ENCODE assay signal across 8 mouse cellular contexts in the genomic region with DNA sequence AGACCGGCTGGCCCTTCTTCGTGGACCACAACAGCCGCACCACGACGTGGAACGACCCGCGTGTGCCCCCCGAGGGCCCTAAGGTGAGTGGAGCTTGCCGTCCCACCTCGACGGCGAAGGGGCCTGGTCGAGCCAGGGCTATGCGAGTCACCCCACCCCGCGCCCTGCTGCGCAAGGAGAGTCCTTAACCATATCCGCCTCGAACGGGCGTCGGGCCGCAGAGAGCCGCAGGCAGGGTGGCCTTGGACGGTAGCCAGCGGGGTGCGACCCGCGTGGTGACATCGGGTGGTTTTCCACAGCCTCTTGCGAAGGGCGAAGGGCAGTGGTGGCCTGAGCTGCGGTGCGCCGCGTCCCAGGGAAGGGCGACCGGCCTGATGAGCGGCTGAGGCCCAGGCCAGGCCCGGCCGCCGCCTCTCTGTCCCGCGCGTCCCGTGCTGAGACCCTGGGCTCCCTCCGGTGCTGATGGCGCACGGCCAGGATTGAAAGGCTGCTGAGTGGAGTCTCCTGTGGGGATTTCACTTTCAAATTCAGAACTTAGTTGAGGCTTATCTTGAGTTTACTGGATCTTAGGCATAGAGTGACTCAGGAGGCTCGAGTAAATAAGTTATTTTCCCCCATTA. TPM values are rescaled to one million over a fixed set of nuclear protein-coding genes. Genes with fewer than 3 reads are reported as not detected.
A peak's percentile ranks its signal among the peaks of the same experiment; 100 is the strongest.
DNase-seq lines count a peak whose midpoint lies in the region; ATAC-seq and TF ChIP-seq lines count a peak whose summit lies in the region.

No protein-coding gene starts in this region.

- peak overlapping the region; percentile 71 for H3K4me2 ChIP-seq in heart, postnatal 0 days (ENCODE audit: low read depth, low read length)

- no peak; the same call in 1 of the 2 replicates for TF ChIP-seq CTCF in bone marrow, adult 2 months (IDR thresholded peaks at IDR 0.05; ENCODE audit: control insufficient read depth, insufficient read depth, low read length)
- no peak for TF ChIP-seq CTCF in heart, postnatal 0 days (IDR thresholded peaks at IDR 0.05; ENCODE audit: low read depth)

- 2% methylated on average over 51 of the region's 51 CpGs for WGBS in bone marrow, adult 2 months
- under 1% methylated on average over 51 of the region's 51 CpGs for WGBS in heart, postnatal 0 days

- peak overlapping the region; percentile 89 for H3K27ac ChIP-seq in bone marrow, adult 2 months (ENCODE audit: control insufficient read depth, insufficient read depth, low read depth, low read length, poor library complexity)
- peak overlapping the region; percentile 100 for H3K27ac ChIP-seq in heart, postnatal 0 days (ENCODE audit: low read depth)

- TF ChIP-seq EP300 in heart, postnatal 0 days (IDR thresholded peaks at IDR 0.05; ENCODE audit: low read depth) = no peak

- no peak for TF ChIP-seq POLR2A in bone marrow, adult 2 months (IDR thresholded peaks at IDR 0.05; ENCODE audit: borderline replicate concordance, control insufficient read depth, low read depth, low read length)

- peaks cover 8% of the 10 kb centered on the region; the same call in 1 of the 2 replicates for H3K27me3 ChIP-seq in erythroblast, embryonic 14.5 days (ENCODE audit: control insufficient read depth)
- H3K27me3 ChIP-seq in heart, postnatal 0 days (ENCODE audit: control insufficient read depth, insufficient read depth, low read length) = no peaks in the 10 kb centered on the region

- H3K4me3 ChIP-seq in bone marrow, adult 2 months (replicated peaks; ENCODE audit: control insufficient read depth, low read depth, low read length) = peak overlapping the region; percentile 76
- peak overlapping the region; percentile 77 for H3K4me3 ChIP-seq in erythroblast, embryonic 14.5 days (replicated peaks)
- peak overlapping the region; percentile 87 for H3K4me3 ChIP-seq in heart, postnatal 0 days (ENCODE audit: low read depth, low read length)

- DNase-seq in ES-CJ7 (ENCODE audit: low read depth, low spot score) = peak; percentile 53
- peak; percentile 63 for DNase-seq in heart, postnatal 0 days (ENCODE audit: low spot score)
- DNase-seq in kidney, postnatal 14 days = peak; percentile 85
- peak; percentile 80 for DNase-seq in lung, postnatal 36 days
- peak; percentile 75 for DNase-seq in ovary, postnatal 36 days (ENCODE audit: low spot score)
- peak; percentile 69 for DNase-seq in urinary bladder, postnatal 25 days (ENCODE audit: low spot score)

- no peaks in the 10 kb centered on the region for H3K36me3 ChIP-seq in erythroblast, embryonic 14.5 days (ENCODE audit: control insufficient read depth)
- no peaks in the 10 kb centered on the region for H3K36me3 ChIP-seq in heart, postnatal 0 days (replicated peaks; ENCODE audit: control insufficient read depth, insufficient read depth, low read length)

- peak overlapping the region; percentile 94 for H3K9ac ChIP-seq in heart, postnatal 0 days (replicated peaks; ENCODE audit: low read depth, low read length)

- no peaks in the 10 kb centered on the region; the same call in 1 of the 2 replicates for H3K4me1 ChIP-seq in bone marrow, adult 2 months (ENCODE audit: control insufficient read depth, insufficient read depth, low read length)
- H3K4me1 ChIP-seq in erythroblast, embryonic 14.5 days (ENCODE audit: control insufficient read depth) = peaks cover 48% of the 10 kb centered on the region
- peaks cover 28% of the 10 kb centered on the region for H3K4me1 ChIP-seq in heart, postnatal 0 days (ENCODE audit: control insufficient read depth, insufficient read depth)

- peak; percentile 78 for ATAC-seq in heart, postnatal 0 days (ENCODE audit: insufficient read depth, low read depth)

- no peaks in the 10 kb centered on the region for H3K9me3 ChIP-seq in erythroblast, embryonic 14.5 days (ENCODE audit: control insufficient read depth, low read length)
- no peaks in the 10 kb centered on the region for H3K9me3 ChIP-seq in heart, postnatal 0 days (replicated peaks; ENCODE audit: control insufficient read depth, low read length)

RNA-seq across cellular contexts. Expression of gene Bag3, which starts 0.7 kb away (rescaled TPM):
- polyA plus RNA-seq in bone marrow, adult 2 months (2011; ENCODE audit: insufficient read depth, insufficient read length, low replicate concordance, missing spikeins) = 5.3 and 10.6 TPM in 2 replicates
- polyA plus RNA-seq in erythroblast, embryonic 14.5 days (2012) = 9.2 and 9.4 TPM in 2 replicates
- 60.3 and 75.3 TPM in 2 replicates for total RNA-seq in heart, postnatal 0 days (2014; rRNA removed; ENCODE audit: low replicate concordance)
- polyA plus RNA-seq in heart, postnatal 0 days (2015; fragmentation: Nextera tagmentation; extraction: Ambion mirVana) = 43.8 and 46.3 TPM in 2 replicates

Comparison
In these comparisons a context has a peak if more than half of its experiments do, and no peak if none do; other contexts are left out.
1. Peak in every context shown above with its lines: DNase-seq, ATAC-seq, H3K4me3 ChIP-seq and H3K27ac ChIP-seq.